Mouse (Mus musculus): ENCODE measurements around the gene Klhdc9.

GRCm38 (mm10) chr1:171349210-171349609 is 11.4 kb downstream of the Klhdc9 start:
- no peak for TF ChIP-seq POLR2A (IDR thresholded peaks at IDR 0.05; ENCODE audit: low read depth, low read length)
- TF ChIP-seq CTCF (IDR thresholded peaks at IDR 0.05; ENCODE audit: extremely low read depth, insufficient read length, insufficient replicate concordance, low read depth, low read length) = no peak

All from small intestine, adult 2 months (tissue).